Mouse (Mus musculus) heart, postnatal 0 days (tissue): ENCODE results near the gene Col1a2.

Experiments used
- CTCF ChIP-seq: IDR thresholded peaks from 2 replicates; pipeline ENCODE4 v1.5.1; 2016; ENCODE audit warnings: antibody characterized with exemption, control low read depth, low read depth
- EP300 ChIP-seq: IDR thresholded peaks from 2 replicates; pipeline ENCODE4 v1.6.1; 2016; ENCODE audit warnings: antibody characterized with exemption, low read depth

DNA sequence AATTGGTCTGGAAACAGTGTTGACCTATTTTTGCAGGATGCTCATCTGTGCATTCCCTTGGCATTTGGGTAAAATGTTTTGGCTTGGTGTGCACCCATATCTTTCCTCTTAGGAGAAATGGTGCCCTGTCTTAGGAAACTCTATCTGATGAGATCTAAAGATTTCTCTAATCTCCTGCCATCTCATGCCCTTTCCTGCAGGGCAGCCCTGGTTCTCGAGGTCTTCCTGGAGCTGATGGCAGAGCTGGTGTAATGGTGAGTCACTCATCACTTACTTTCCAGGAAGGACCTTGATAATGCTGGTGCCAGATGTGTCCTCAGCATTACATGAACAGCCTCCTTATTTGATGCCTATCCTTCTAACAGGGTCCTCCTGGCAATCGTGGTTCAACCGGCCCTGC is 16.4 kb downstream of the Col1a2 start:
- no peak for TF ChIP-seq CTCF
- TF ChIP-seq EP300: no peak
